Mouse (Mus musculus) naive thymus-derived CD4-positive, alpha-beta T cell, adult 2 months (primary cell): ENCODE data around the gene Col1a1.

ENCODE experiments used
- DNase-seq: peaks from one replicate; pipeline ENCODE4 v3.0.0-alpha.2; 2011; ENCODE audit warnings: low read depth

The Col1a1 gene

DNA sequence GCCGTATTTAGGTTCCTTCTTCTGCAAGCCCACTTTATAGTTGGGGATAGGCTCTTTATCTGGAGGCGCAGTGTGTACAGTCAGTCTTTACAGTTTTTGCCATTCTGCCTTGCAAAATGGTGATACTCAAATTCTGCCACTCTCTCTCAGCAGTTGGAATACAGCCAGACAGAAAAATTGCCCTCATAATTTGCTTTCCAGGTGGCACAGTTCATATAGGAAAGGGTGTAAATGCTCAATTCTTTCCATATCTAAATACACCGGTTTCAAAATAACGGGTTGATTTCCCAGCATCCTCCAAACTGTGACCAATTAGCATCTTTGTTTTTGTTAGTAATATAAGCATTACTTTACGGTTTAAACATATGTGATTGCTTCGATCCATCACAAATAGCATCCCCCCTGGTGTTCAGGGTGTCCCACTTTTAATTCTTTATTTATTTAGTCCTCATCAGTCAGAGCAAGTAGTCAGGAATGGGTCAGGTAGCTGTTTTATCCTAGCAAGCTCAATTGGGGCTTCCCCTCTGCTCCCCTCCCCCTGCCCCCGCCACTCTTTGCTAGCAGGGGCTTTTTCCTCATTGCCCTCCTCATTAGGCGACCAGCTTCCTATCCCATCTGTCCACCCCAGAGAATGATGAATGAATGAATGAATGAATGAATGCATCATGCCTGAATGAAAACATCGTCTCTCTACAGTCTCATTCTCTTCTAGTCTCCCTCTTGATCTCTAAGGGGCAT is 42.3 kb downstream of the Col1a1 start:
- no peak for DNase-seq

DNA sequence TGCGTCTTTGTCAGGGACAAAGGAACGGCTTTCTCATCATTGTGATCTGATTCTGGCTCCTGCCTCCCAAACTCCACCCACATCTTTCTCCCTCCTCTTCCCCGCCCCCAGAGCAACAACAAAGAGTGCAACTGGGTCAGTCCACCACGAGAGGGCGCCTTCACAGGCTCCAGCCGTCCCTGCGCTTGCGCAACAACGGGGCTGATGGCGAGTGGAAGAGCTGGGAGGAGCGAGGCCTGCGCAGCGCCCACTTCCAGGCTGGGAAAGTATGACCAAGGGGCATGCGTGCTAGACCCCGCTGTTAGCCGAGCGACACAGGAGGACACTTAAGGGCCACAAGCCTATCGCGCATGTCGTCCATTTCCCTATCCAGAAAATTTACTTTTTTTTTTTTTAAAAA is 42.9 kb downstream of the Col1a1 start:
- DNase-seq, result peak; percentile 96

DNA sequence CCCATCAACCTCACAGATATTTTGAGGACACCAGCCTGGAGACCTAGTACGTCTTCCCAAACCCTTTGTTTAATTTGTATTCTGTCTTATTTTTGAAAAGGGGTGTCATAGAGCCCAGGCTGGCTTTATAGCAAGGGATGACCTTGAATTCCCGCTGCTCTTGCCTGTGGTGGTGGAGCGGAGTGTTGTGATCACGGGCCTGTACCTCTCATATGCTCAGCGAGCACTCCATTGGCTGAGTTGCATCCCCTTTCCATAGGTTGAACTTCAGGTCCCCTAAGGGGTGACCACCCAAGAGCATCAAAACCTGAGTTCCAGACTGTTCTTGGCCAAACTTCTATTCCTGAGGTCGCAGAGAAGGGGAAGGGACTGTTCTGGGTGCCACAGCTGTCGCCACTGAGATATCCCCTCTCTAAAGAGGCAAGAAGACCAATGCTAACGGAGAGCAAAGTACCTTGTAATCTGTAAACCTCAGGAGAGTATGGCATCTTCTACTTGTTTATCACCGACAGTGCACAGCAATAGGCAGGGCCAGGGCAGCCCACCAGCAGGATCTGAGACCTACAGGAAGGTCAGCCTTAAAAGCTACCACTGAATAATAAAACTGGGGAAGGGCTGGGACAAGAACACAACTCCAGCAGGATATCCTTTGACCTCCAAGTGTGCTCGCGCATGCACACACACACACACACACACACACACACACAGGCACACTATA is 43.6 kb downstream of the Col1a1 start:
- DNase-seq, result no peak

DNA sequence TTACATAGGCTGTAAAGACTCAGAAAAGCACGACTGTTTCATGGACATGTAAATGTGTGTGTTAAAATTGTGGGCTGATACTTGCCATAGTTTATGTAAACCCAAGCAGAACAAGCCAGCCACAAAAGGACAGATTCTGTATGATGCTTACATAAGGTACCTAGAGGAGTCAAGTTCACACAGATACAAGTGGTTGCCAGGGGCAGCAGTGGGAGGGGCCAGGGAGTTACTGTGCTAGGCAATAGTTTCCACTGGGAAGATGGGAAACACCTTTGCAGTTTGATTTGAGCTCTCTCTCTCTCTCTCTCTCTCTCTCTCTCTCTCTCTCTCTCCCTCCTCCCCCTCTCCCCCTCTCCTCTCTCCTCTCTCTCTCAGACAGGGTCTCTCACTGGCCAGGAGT is 49.1 kb downstream of the Col1a1 start:
- DNase-seq, result no peak

DNA sequence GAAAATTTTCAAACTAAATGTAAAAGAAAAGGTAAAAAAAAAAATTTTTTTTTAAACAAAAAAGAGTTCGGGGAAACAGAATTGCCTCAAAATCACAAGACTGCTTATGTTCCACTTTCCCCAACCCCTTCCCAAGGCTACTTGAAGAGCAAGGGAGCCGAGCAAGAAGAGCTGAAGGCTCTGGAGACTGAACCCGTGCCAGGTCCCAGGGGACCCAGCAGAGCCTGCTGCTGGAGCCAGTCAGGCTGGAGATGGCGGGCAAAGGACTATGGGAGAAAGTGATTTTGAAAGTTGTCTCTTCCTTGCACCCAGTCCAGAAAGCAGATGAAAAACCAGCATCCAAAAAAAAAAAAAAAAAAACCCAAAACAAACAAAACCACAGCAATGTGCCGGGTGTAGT is 49.8 kb downstream of the Col1a1 start:
- DNase-seq, result no peak

DNA sequence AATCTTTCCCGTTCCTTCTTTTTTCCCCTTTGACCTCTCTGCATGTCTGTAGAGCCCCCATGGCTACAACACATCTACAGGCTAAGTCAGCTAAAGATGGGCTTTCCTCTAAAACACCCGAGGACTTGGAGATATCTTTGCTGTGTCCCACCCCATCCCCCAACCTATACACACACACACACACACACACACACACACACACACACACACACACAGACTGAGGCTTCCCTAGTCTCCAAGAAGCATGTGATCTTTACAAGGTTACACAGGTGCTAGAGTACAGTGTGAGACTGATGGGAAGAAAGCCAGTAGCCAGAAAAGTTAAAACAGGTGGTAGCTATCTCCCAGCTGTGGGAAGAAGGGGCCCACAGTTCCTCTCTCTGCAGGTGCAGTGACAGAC is 50.4 kb downstream of the Col1a1 start:
- DNase-seq, result no peak

DNA sequence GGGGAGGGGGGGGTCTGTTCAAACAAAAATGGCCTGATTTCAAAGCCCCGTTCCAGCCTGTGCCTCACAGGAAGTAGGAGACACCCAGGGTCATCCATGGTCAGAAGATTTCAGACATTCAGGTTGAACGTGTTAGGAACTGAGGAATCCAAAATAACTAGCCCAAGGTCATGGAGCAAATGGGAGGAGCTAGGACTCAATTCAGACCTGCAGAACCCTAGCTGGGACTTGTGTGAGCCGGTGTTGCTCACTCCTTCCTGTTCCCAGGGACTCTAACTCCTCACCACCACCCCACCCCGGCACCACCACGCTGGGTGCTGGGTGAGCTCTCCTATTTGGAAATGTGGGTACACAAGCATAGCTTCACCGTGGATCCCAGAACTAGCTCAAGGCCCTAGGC is 51.3 kb downstream of the Col1a1 start:
- no peak for DNase-seq

DNA sequence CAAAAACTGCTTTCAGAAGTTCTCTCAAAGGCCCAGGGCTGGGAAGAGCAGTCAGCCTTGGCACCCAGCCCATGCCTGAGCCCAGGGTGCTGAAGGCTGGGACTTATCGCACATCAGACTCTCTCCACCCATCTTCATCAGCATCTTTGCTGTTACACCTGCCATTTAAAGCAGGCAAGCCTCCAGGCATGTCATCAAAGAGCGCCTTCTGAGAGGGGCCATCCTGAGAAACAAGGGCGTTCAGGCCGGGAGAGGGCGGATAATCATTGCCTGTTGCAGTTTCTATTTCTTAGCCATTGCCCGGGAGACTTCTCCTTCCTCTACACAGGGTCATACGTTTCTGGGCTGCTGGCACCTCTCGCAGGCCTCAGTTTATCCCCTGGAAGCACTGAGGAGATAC is 51.8 kb downstream of the Col1a1 start:
- no peak for DNase-seq

DNA sequence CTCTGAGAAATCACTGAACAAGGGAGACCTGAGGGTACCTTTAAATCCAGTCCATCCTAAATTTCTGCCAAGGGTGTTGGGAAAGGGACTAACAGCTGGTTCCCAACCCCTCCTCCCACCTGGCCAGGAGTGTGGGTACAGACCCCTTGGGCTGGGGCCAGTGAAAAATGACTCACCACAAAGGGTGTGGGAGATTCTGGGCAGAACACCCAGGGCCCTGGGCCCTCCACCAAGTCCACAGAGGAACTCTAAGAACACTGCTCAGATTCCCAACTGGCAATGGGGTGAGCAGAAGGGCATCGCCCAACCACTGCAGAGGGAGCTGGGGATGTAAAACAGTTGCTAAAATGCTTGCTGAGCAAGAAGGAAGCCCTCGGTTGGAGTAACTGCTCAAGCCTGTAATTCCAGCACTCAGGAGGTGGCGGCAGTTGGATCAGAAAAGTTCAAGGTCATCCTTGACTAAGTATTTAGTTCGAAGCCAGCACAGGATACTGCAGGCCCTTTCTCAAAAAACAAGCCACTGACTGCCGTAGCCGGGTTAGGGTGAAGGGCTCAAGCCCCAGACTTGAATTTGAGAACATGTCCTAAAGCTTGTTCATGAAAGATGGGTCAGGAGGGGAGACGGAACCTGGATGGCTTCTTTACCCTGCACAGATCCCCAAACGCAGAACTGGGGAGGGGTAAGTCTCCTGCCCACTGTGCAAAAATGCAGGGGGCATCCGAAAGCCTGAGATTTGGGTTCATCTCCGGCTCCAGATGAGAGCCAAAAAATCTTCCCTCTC is 52.9 kb downstream of the Col1a1 start:
- no peak for DNase-seq

DNA sequence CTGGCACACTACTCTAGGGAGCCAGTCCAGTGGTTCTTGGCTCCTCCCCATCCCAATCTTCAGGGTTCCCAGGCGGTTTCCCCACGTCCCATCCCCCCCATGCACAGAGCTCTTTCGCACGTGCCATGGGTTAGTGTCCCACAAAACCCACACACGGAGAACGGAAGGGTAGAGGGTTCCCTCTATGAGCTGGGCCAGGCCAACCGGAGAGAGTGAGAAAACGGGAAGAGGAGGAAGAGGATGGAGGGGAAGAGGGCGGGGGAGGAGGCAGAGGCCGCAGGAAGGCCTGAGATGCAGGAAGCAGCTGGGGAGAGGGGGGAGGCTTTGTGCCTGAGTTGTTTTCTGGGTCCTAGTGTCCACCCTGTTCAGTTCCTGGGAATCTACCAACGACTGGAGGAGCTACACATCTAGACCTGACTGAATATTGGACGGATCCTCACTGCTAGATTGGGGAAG is 53.6 kb downstream of the Col1a1 start:
- DNase-seq, result peak; percentile 81

DNA sequence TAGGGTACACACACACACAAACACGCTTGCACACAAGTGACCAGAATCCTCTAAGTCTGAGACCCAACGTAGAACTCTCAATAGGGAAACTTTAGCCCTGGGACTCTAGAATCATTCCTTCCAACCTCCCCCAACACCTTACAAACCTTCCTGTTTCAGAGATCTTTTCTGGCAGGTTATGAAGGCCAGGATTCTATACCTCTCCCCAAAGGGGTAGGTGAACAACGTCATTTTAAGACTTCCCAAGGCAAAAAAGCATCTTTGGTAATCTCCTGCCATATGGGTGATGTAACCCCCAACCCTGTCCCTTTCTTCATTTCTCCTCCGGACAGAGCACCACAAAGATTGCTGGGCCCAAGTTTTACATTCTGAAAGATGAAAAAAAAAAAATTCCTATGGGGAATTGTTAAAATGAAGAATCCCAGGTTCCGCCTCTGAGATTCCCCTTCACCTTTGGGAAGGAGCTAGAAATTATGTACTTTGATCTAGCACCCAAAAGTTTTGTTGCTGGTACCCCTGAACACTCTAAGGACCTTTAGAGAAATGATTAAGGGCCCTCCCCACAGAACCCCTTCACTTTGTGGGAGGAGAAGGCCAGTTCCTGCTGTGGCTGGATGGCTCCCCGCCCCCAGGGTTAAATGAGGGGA is 54.2 kb downstream of the Col1a1 start:
- no peak for DNase-seq

DNA sequence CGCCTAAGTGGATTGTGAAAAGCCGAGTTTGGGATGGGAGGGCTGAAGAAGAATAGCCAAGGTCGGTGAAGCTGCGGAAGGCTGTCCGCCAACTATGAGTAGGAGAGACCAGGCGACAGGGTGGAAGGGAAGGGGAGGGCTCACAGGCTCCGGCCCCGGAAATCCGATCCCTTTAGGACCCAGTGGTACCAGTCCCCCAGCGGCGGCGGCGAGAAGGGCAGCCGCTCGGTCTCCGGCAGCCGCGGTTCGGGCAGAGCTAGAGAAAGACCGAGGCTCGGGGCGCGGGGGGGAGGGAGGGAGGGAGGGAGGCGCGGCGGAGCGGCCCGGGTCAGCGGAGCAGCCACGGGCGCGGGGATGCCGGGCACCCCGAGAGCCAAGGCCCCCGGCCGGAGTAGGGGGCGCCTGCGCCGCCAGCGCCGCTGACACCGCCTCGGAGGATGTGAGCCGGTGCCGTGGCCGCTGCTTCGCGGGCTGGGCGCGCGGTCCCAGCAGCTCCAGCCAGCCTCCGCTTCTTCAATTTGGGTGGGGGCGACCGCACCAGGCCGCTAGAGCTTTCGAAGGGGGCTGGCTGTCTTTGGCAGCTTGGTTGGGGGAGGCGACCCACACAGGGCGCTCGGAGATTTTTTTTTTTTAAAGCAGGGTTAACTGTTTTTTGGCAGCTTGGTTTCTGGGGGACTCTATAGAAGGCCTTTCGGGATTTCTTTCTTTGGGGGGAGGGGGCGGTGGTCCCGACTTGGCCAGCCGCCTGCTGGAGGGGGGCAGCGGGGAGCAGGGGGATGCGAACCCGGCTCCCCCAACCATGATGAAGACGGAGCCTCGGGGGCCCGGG is 54.9 kb downstream of the Col1a1 start, which contains the start of gene Ppp1r9b:
TSS of gene Ppp1r9b (plus strand) at position 287 of the 829 bp plus-strand sequence.
- DNase-seq, result peak; percentile 90

DNA sequence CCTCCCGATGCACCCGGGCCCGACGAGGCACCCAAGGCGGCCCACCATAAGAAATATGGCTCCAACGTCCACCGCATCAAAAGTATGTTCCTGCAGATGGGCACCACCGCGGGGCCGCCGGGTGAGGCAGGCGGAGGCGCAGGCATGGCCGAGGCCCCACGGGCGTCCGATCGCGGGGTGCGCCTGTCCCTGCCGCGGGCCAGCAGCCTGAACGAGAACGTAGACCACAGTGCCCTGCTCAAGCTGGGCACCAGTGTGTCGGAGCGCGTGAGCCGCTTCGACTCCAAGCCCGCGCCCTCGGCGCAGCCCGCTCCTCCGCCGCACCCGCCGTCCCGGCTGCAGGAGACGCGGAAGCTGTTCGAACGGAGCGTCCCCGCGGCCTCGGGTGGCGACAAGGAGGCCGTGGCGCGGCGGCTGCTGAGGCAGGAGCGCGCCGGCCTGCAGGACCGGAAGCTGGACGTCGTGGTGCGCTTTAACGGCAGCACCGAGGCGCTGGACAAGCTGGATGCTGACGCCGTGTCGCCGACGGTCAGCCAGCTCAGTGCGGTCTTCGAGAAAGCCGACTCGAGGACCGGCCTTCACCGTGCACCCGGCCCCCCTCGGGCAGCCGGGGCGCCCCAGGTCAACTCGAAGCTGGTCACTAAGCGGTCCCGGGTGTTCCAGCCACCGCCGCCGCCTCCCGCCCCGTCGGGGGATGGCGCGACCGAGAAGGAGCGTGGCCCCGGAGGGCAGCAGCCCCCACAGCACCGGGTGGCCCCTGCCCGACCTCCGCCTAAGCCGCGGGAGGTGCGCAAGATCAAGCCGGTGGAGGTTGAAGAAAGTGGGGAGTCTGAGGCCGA is 55.8 kb downstream of the Col1a1 start:
- DNase-seq, result peak; percentile 66

DNA sequence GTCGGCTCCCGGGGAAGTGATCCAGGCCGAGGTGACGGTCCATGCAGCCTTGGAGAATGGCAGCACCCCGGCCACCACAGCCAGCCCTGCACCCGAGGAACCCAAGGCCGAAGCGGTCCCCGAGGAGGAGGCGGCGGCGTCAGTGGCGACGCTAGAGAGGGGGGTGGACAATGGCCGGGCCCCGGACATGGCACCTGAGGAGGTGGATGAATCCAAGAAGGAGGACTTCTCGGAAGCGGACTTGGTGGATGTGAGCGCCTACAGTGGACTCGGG is 56.4 kb downstream of the Col1a1 start:
- DNase-seq, result no peak

DNA sequence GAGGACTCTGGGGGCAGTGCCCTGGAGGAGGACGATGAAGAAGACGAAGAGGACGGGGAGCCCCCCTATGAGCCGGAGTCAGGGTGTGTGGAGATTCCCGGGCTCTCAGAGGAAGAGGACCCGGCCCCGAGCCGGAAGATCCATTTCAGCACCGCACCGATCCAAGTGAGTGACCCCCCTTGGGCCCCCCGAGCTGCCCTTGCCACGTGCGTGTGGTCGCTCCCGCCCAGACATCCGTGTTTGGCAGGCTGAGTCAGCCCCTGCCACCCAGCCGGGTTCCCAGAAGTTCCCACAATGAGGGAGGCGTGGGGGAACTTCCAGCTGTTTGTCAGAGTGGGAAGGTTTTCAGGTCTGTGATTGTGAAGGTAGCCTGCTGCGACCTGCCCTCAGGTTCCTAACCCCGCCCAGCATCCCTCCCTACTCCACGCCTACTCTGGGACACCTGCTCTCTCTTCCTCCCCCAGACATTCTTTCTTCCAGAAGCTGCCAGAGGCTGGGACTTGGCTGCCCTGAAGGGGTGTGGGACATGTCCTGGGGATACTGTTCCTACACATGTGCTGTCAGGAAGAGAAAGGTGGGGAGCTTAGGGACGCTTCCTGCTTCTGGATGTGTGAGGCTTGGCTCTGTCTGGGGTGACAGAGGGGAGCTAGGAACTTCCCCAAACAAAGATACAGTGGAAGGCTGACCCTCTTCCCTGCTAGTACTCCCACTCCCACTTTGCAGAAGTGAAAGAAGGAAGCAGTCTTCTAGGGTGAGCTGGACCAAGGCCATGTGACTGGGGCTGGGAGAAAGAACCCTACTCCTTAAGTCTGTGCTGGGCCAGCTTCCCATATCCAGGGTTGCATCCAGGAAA is 57.0 kb downstream of the Col1a1 start:
- DNase-seq, result peak; percentile 49

DNA sequence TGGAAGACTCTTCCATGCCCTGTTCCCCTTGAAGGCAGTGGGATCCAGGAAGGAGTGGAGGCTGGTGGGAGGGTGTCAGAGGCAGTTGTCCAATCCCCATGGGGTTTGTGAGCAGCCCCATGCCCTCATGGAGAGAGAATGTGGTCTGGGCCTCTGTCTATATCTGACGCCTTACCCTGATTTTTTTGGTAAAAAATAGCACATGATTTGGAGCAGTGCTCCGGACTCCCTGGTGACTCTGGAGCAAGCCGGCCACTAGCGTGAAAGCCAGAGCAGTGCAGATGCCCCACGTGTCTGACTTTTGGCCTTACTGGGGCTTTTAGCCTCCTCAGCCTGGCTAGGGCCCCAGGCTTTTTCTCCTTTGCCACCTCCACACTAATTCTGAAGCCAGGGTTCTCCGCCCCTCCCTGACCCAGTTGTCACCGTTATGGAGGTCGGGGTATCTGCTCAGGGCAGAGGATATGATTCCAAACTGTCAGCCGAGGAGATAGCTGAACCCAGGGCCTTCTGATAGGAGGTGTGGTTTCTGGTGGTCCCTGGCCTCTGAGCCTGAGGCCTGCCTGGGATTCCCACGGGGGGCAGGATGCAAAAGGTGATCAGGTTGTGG is 58.3 kb downstream of the Col1a1 start:
- DNase-seq, result no peak

DNA sequence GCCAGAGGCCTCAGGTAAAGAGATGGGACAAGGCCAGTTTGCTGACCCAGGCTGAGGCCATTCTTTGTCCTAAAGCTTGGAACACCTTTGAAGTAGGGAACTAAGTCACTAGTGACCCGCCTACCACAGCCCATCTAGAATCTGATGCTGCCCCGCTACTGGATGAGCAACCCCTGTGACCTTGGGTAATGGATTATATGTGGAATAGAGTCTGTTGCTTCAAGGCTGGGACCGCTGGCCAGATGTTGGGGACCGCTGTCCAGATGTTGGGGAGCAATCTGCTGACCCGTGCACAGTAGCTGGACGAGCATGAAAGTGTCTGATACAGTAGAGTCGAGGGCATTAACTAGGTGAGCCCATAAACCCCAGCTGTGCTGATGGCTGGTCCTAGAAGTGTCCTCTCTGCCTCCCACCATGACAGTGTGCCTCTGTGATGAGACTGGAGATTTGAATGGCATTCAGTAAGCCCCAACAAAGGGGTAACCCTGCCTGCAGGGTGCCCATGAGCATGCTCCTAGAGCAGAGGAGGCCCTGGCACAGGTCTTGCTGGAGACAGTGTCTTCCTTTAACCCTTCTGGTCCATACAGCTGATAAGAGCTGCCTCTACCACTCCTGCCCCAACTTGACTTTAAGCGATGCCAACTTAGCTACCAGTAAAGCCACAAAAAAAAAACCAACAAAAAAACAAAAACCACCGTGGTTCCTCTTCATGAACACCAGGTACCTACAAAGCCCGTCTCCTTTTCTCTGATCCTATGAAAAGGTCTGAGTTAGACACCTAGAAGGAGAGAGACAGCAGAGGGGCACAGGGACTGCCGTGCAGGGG is 59.1 kb downstream of the Col1a1 start:
- no peak for DNase-seq

DNA sequence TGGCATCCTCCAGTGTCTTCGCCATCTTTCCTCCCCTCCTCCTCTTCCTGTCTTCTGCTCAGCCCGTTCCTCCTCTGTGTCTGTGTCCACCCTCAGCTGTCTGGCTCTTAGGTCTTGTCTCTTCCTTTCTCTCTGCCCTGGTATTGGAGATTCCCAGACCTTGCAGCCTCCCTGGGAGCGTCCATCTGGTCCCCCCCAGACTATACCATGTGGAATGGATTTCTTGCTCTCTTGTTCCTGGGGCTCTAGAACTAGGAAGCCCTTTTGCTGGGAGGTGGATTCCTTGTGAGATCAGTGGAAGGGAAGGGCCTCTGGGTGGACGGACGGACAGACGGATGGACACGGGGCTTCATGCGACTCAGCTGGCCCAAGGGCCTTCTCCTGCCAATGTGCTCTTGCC is 60.1 kb downstream of the Col1a1 start:
- DNase-seq, result no peak
